Mouse (Mus musculus) NIH3T3 (cell line): Measurements from ENCODE around the gene Cxcl9.
"Not testable (repeated sequence)": the region's sequence is repeated elsewhere in the genome, so short reads cannot be mapped to it uniquely, and the experiment has no call there.

Experiments used
- DNase-seq: peaks from one replicate; pipeline ENCODE4 v3.0.0-alpha.2; 2012; ENCODE audit warnings: low read depth

Cxcl9 gene

GRCm38 (mm10) chr5:92327929-92328328 lies at the start of gene Cxcl9:
Cxcl9 (minus strand) TSS chr5:92328079.
- no peak for DNase-seq

- no peak for DNase-seq
These were observed 49.0 kb upstream of the Cxcl9 start for GRCm38 (mm10) chr5:92376795-92377405.

- DNase-seq = no peak
These were observed 47.5 kb upstream of the Cxcl9 start for GRCm38 (mm10) chr5:92375368-92375767.

- no peak for DNase-seq
These were observed 46.9 kb upstream of the Cxcl9 start for GRCm38 (mm10) chr5:92374721-92375142.

- DNase-seq = peak; percentile 31
These were observed 44.7 kb upstream of the Cxcl9 start for GRCm38 (mm10) chr5:92372605-92373004.

GRCm38 (mm10) chr5:92371361-92371976 lies 43.6 kb upstream of the Cxcl9 start:
- DNase-seq = no peak

- no peak for DNase-seq
These were observed 43.0 kb upstream of the Cxcl9 start for GRCm38 (mm10) chr5:92370891-92371290.

- peak; percentile 63 for DNase-seq
These were observed 42.5 kb upstream of the Cxcl9 start for GRCm38 (mm10) chr5:92370392-92370791.

- DNase-seq = peak; percentile 46
These were observed 41.5 kb upstream of the Cxcl9 start for GRCm38 (mm10) chr5:92369151-92369994.

GRCm38 (mm10) chr5:92368392-92368791 lies 40.5 kb upstream of the Cxcl9 start:
- peak; percentile 89 for DNase-seq

GRCm38 (mm10) chr5:92366565-92366964 lies 38.7 kb upstream of the Cxcl9 start:
- no peak for DNase-seq

- no peak for DNase-seq
These were observed 37.3 kb upstream of the Cxcl9 start for GRCm38 (mm10) chr5:92365146-92365705.

GRCm38 (mm10) chr5:92364011-92364410 lies 36.1 kb upstream of the Cxcl9 start:
- DNase-seq = no peak

- no peak for DNase-seq
These were observed 35.3 kb upstream of the Cxcl9 start for GRCm38 (mm10) chr5:92363179-92363578.

- no peak for DNase-seq
These were observed 31.0 kb upstream of the Cxcl9 start for GRCm38 (mm10) chr5:92358767-92359455.

GRCm38 (mm10) chr5:92358033-92358432 lies 30.2 kb upstream of the Cxcl9 start:
- peak; percentile 21 for DNase-seq

GRCm38 (mm10) chr5:92353517-92353916 lies 25.6 kb upstream of the Cxcl9 start:
- no peak for DNase-seq

GRCm38 (mm10) chr5:92352716-92353115 lies 24.8 kb upstream of the Cxcl9 start:
- DNase-seq = not testable (repeated sequence)

- DNase-seq = no peak
These were observed 21.9 kb upstream of the Cxcl9 start for GRCm38 (mm10) chr5:92349731-92350130.

- peak; percentile 72 for DNase-seq
These were observed 21.0 kb upstream of the Cxcl9 start, which contains the start of gene Cxcl10 for GRCm38 (mm10) chr5:92348794-92349413. Cxcl10 (minus strand) TSS chr5:92348889.

- no peak for DNase-seq
These were observed 17.1 kb upstream of the Cxcl9 start for GRCm38 (mm10) chr5:92345006-92345405.
